Mouse (Mus musculus): ENCODE data around the gene Pagr1a. TPM values are rescaled to one million over a fixed set of nuclear protein-coding genes. Genes with fewer than 3 reads are reported as not detected.

Gene Pagr1a
- polyA plus RNA-seq, 1 experiment = 7.5 TPM

- TF ChIP-seq CTCF (IDR thresholded peaks at IDR 0.05; ENCODE audit: insufficient read depth, low read length) (no peak), POLR2A (IDR thresholded peaks at IDR 0.05; ENCODE audit: borderline replicate concordance, extremely low read depth, low read depth, low read length) (no peak)
- Histone ChIP-seq H3K4me3 (replicated peaks; ENCODE audit: extremely low read depth, low read depth, low read length) (peak overlapping the region; percentile 92), H3K4me1 (ENCODE audit: control insufficient read depth, insufficient read depth, low read length) (peaks cover 15% of the 10 kb centered on the region)
- WGBS = under 1% methylated on average over 10 of the region's 10 CpGs
- no peak for DNase-seq
Observed at GRCm38 (mm10) chr7:127016081-127016480, 1.1 kb downstream of the Pagr1a start.

- Histone ChIP-seq H3K4me3 (replicated peaks; ENCODE audit: extremely low read depth, low read depth, low read length) (no peak overlapping the region), H3K4me1 (ENCODE audit: control insufficient read depth, insufficient read depth, low read length) (peaks cover 15% of the 10 kb centered on the region)
- 87% methylated on average over 12 of the region's 12 CpGs for WGBS
- TF ChIP-seq CTCF (IDR thresholded peaks at IDR 0.05; ENCODE audit: insufficient read depth, low read length) = no peak
- no peak for TF ChIP-seq POLR2A (IDR thresholded peaks at IDR 0.05; ENCODE audit: borderline replicate concordance, extremely low read depth, low read depth, low read length)
- no peak for DNase-seq
Observed at GRCm38 (mm10) chr7:127014993-127015392, 2.2 kb downstream of the Pagr1a start.

GRCm38 (mm10) chr7:127014320-127014719, 2.8 kb downstream of the Pagr1a start, which contains the start of gene Mvp:
Gene Mvp (minus strand): TSS chr7:127014621.
- TF ChIP-seq POLR2A (IDR thresholded peaks at IDR 0.05; ENCODE audit: borderline replicate concordance, extremely low read depth, low read depth, low read length) (peak; percentile 80), CTCF (IDR thresholded peaks at IDR 0.05; ENCODE audit: insufficient read depth, low read length) (no peak)
- WGBS = 2% methylated on average over 11 of the region's 11 CpGs
- Histone ChIP-seq H3K4me1 (ENCODE audit: control insufficient read depth, insufficient read depth, low read length) (peaks cover 15% of the 10 kb centered on the region), H3K4me3 (replicated peaks; ENCODE audit: extremely low read depth, low read depth, low read length) (peak within 1 kb of the TSS; percentile 78)
- peak; percentile 80 for DNase-seq

- no peak for TF ChIP-seq POLR2A (IDR thresholded peaks at IDR 0.05; ENCODE audit: borderline replicate concordance, extremely low read depth, low read depth, low read length)
- TF ChIP-seq CTCF (IDR thresholded peaks at IDR 0.05; ENCODE audit: insufficient read depth, low read length) = no peak
- Histone ChIP-seq H3K4me3 (replicated peaks; ENCODE audit: extremely low read depth, low read depth, low read length) (peak overlapping the region; percentile 23), H3K4me1 (ENCODE audit: control insufficient read depth, insufficient read depth, low read length) (peaks cover 20% of the 10 kb centered on the region)
- DNase-seq = no peak
- WGBS = 85% methylated on average over 6 of the region's 6 CpGs
Observed at GRCm38 (mm10) chr7:127013385-127013784, 3.8 kb downstream of the Pagr1a start.

GRCm38 (mm10) chr7:127012845-127013244, 4.3 kb downstream of the Pagr1a start:
- H3K4me3 ChIP-seq (replicated peaks; ENCODE audit: extremely low read depth, low read depth, low read length) = no peak overlapping the region
- no peak for DNase-seq
- H3K4me1 ChIP-seq (ENCODE audit: control insufficient read depth, insufficient read depth, low read length) = peaks cover 24% of the 10 kb centered on the region
- WGBS = 96% methylated on average over 10 of the region's 10 CpGs
- TF ChIP-seq CTCF (IDR thresholded peaks at IDR 0.05; ENCODE audit: insufficient read depth, low read length) (no peak), POLR2A (IDR thresholded peaks at IDR 0.05; ENCODE audit: borderline replicate concordance, extremely low read depth, low read depth, low read length) (no peak)

- no peak for DNase-seq
- 70% methylated on average over 6 of the region's 6 CpGs for WGBS
- Histone ChIP-seq H3K4me3 (replicated peaks; ENCODE audit: extremely low read depth, low read depth, low read length) (no peak overlapping the region), H3K4me1 (ENCODE audit: control insufficient read depth, insufficient read depth, low read length) (peaks cover 21% of the 10 kb centered on the region)
- TF ChIP-seq CTCF (IDR thresholded peaks at IDR 0.05; ENCODE audit: insufficient read depth, low read length) (no peak), POLR2A (IDR thresholded peaks at IDR 0.05; ENCODE audit: borderline replicate concordance, extremely low read depth, low read depth, low read length) (no peak)
Observed at GRCm38 (mm10) chr7:127012374-127012773, 4.8 kb downstream of the Pagr1a start.

GRCm38 (mm10) chr7:127011717-127012116, 5.4 kb downstream of the Pagr1a start:
- TF ChIP-seq POLR2A (IDR thresholded peaks at IDR 0.05; ENCODE audit: borderline replicate concordance, extremely low read depth, low read depth, low read length) = no peak
- no peak for TF ChIP-seq CTCF (IDR thresholded peaks at IDR 0.05; ENCODE audit: insufficient read depth, low read length)
- Histone ChIP-seq H3K4me3 (replicated peaks; ENCODE audit: extremely low read depth, low read depth, low read length) (no peak overlapping the region), H3K4me1 (ENCODE audit: control insufficient read depth, insufficient read depth, low read length) (peaks cover 21% of the 10 kb centered on the region)
- WGBS = 61% methylated on average over 2 of the region's 2 CpGs
- no peak for DNase-seq

- DNase-seq = no peak
- 81% methylated on average over 2 of the region's 2 CpGs for WGBS
- H3K4me1 ChIP-seq (ENCODE audit: control insufficient read depth, insufficient read depth, low read length) = peaks cover 20% of the 10 kb centered on the region
- no peak overlapping the region for H3K4me3 ChIP-seq (replicated peaks; ENCODE audit: extremely low read depth, low read depth, low read length)
- TF ChIP-seq POLR2A (IDR thresholded peaks at IDR 0.05; ENCODE audit: borderline replicate concordance, extremely low read depth, low read depth, low read length) = no peak
- TF ChIP-seq CTCF (IDR thresholded peaks at IDR 0.05; ENCODE audit: insufficient read depth, low read length) = no peak
Observed at GRCm38 (mm10) chr7:127011051-127011450, 6.1 kb downstream of the Pagr1a start.

GRCm38 (mm10) chr7:127009307-127010085, 7.7 kb downstream of the Pagr1a start:
- Histone ChIP-seq H3K4me3 (replicated peaks; ENCODE audit: extremely low read depth, low read depth, low read length) (no peak overlapping the region), H3K4me1 (ENCODE audit: control insufficient read depth, insufficient read depth, low read length) (peaks cover 16% of the 10 kb centered on the region)
- DNase-seq = no peak
- TF ChIP-seq CTCF (IDR thresholded peaks at IDR 0.05; ENCODE audit: insufficient read depth, low read length) = no peak
- no peak for TF ChIP-seq POLR2A (IDR thresholded peaks at IDR 0.05; ENCODE audit: borderline replicate concordance, extremely low read depth, low read depth, low read length)
- 74% methylated on average over 17 of the region's 17 CpGs for WGBS

Measured in lung, adult 2 months (tissue).